Mouse (Mus musculus) left cerebral cortex, postnatal 14 days (tissue): ENCODE data around the gene Foxq1. TPM values are rescaled to one million over a fixed set of nuclear protein-coding genes. Genes with fewer than 3 reads are reported as not detected.

Source experiments
- DNase-seq, 2 experiments: peaks; one replicate each; pipeline ENCODE4 v3.0.0; 2021 to 2022; ENCODE audit warnings: low spot score in 2 of 2, mixed read lengths in 1 of 2
- intact Hi-C: fragments of 180-260 bp; cut with DNase I; formaldehyde crosslinking; loops from one replicate; pipeline ENCODE4 v1.15.1; 2025
- long read RNA-seq, 2 experiments: library from polyadenylated mRNA; stranded (forward); transcript quantifications; one replicate each; pipeline ENCODE4 v2.0.0; 2021
- total RNA-seq, 2 experiments: library from RNA; stranded (reverse); gene quantifications; 2 replicates each; pipeline ENCODE4 v1.2.3; 2021

Foxq1 gene
- 1 to 10 TPM; 3.0 to 3.3 TPM for total RNA-seq
- long read RNA-seq, experiment 1, full-length matches to known transcripts: 5 of 5 reads
- long read RNA-seq, experiment 1, partial matches to known transcripts: 0 of 5 reads
- long read RNA-seq, experiment 1, other reads (novel, unspliced or antisense): 0 of 5 reads
- long read RNA-seq, experiment 2, full-length matches to known transcripts: 8 of 8 reads
- long read RNA-seq, experiment 2, partial matches to known transcripts: 0 of 8 reads
- long read RNA-seq, experiment 2, other reads (novel, unspliced or antisense): 0 of 8 reads

GRCm38 (mm10) chr13:31555834-31556233, at the start of gene Foxq1:
TSS of gene Foxq1 (plus strand) at chr13:31556134.
- no peak for DNase-seq
- intact Hi-C loops: no loop called here

- intact Hi-C loops: no loop called here
- DNase-seq: no peak
These were observed 49.3 kb upstream of the Foxq1 start for GRCm38 (mm10) chr13:31506494-31507167.

- DNase-seq: no peak
- intact Hi-C loops: no loop called here
These were observed 40.7 kb upstream of the Foxq1 start for GRCm38 (mm10) chr13:31515261-31515660.

- DNase-seq: peak in 1 of 2 experiments; percentile 4
- intact Hi-C loops: no loop called here
These were observed 37.5 kb upstream of the Foxq1 start for GRCm38 (mm10) chr13:31518411-31518886.

- intact Hi-C loops: no loop called here
- no peak for DNase-seq
These were observed 37.0 kb upstream of the Foxq1 start for GRCm38 (mm10) chr13:31518971-31519370.

GRCm38 (mm10) chr13:31524976-31525375, 31.0 kb upstream of the Foxq1 start:
- intact Hi-C loops: no loop called here
- DNase-seq: no peak

GRCm38 (mm10) chr13:31531186-31531585, 24.7 kb upstream of the Foxq1 start:
- no peak for DNase-seq
- intact Hi-C loops: no loop called here

- intact Hi-C loops: no loop called here
- DNase-seq: no peak
These were observed 24.3 kb upstream of the Foxq1 start for GRCm38 (mm10) chr13:31531651-31532061.

GRCm38 (mm10) chr13:31534726-31535125, 21.2 kb upstream of the Foxq1 start:
- intact Hi-C loops: no loop called here
- no peak for DNase-seq

GRCm38 (mm10) chr13:31543021-31543420, 12.9 kb upstream of the Foxq1 start:
- no peak for DNase-seq
- intact Hi-C loops: no loop called here

GRCm38 (mm10) chr13:31546784-31547183, 9.2 kb upstream of the Foxq1 start:
- intact Hi-C loops: no loop called here
- DNase-seq: no peak

- intact Hi-C loops: no loop called here
- DNase-seq: no peak
These were observed 8.7 kb upstream of the Foxq1 start for GRCm38 (mm10) chr13:31547204-31547603.

- intact Hi-C loops: no loop called here
- DNase-seq: no peak
These were observed 8.3 kb upstream of the Foxq1 start for GRCm38 (mm10) chr13:31547610-31548009.

- intact Hi-C loops: no loop called here
- no peak for DNase-seq
These were observed 1.2 kb downstream of the Foxq1 start for GRCm38 (mm10) chr13:31556964-31557767.

- intact Hi-C loops: no loop called here
- peak in 1 of 2 experiments; percentile 8 for DNase-seq
These were observed 2.0 kb downstream of the Foxq1 start for GRCm38 (mm10) chr13:31557768-31558520.

- intact Hi-C loops: no loop called here
- DNase-seq: peak in 1 of 2 experiments; percentile 6
These were observed 2.8 kb downstream of the Foxq1 start, which contains the start of gene A530084C06Rik for GRCm38 (mm10) chr13:31558521-31559418. TSS of gene A530084C06Rik (minus strand) at chr13:31559333.

- peak in 1 of 2 experiments; percentile 10 for DNase-seq
- intact Hi-C loops: loop anchor here (2.0 kb wide), 1 partner anchor 59 kb away; no protein-coding TSS in a partner anchor
These were observed 3.6 kb downstream of the Foxq1 start for GRCm38 (mm10) chr13:31559419-31560144.

GRCm38 (mm10) chr13:31564394-31564793, 8.5 kb downstream of the Foxq1 start:
- intact Hi-C loops: no loop called here
- DNase-seq: no peak
